Mouse (Mus musculus): ENCODE measurements at regions not wholly inside any gene's neighbourhood (a gene's known extent, or its start where the extent isn't known, plus 50 kb on each side); places are given as distances from the start of the nearest gene placed in this dataset.
A peak's percentile ranks its signal among the peaks of the same experiment; 100 is the strongest.
"Not testable (repeated sequence)": the region's sequence is repeated elsewhere in the genome, so short reads cannot be mapped to it uniquely, and the experiment has no call there.

- no peak for DNase-seq (ENCODE audit: low spot score in 2 of 2)
These were observed 172.5 kb downstream of the Msrb3 start for GRCm38 (mm10) chr10:120726369-120726768.

GRCm38 (mm10) chr10:120721956-120722532, 176.9 kb downstream of the Msrb3 start:
- DNase-seq (ENCODE audit: low spot score in 2 of 2): no peak

GRCm38 (mm10) chr10:120720981-120721380, 177.9 kb downstream of the Msrb3 start:
- no peak for DNase-seq (ENCODE audit: low spot score in 2 of 2)

GRCm38 (mm10) chr10:120720061-120720460, 178.8 kb downstream of the Msrb3 start:
- no peak for DNase-seq (ENCODE audit: low spot score in 2 of 2)

- no peak for DNase-seq (ENCODE audit: low spot score in 2 of 2)
These were observed 181.7 kb downstream of the Msrb3 start for GRCm38 (mm10) chr10:120717159-120717567.

GRCm38 (mm10) chr10:120716391-120716790, 182.5 kb downstream of the Msrb3 start:
- DNase-seq (ENCODE audit: low spot score in 2 of 2): no peak

- no peak for DNase-seq (ENCODE audit: low spot score in 2 of 2)
These were observed 190.8 kb downstream of the Msrb3 start for GRCm38 (mm10) chr10:120707771-120708750.

- no peak for DNase-seq (ENCODE audit: low spot score in 2 of 2)
These were observed 192.1 kb downstream of the Msrb3 start for GRCm38 (mm10) chr10:120706684-120707290.

- peak; percentile 72 to 80 for DNase-seq (ENCODE audit: low spot score in 2 of 2)
These were observed 197.1 kb downstream of the Msrb3 start for GRCm38 (mm10) chr10:120701833-120702232.

- DNase-seq (ENCODE audit: low spot score in 2 of 2): no peak
These were observed 201.5 kb downstream of the Msrb3 start for GRCm38 (mm10) chr10:120697275-120697856.

GRCm38 (mm10) chr10:120696481-120696880, 202.4 kb downstream of the Msrb3 start:
- no peak for DNase-seq (ENCODE audit: low spot score in 2 of 2)

- DNase-seq (ENCODE audit: low spot score in 2 of 2): no peak
These were observed 204.4 kb downstream of the Msrb3 start for GRCm38 (mm10) chr10:120694472-120694871.

GRCm38 (mm10) chr10:120691451-120691850, 207.4 kb downstream of the Msrb3 start:
- DNase-seq (ENCODE audit: low spot score in 2 of 2): peak; percentile 37 to 50

- DNase-seq (ENCODE audit: low spot score in 2 of 2): no peak
These were observed 209.9 kb upstream of the Hmga2 start for GRCm38 (mm10) chr10:120686123-120686522.

- DNase-seq (ENCODE audit: low spot score in 2 of 2): no peak
These were observed 205.8 kb upstream of the Hmga2 start for GRCm38 (mm10) chr10:120682021-120682420.

GRCm38 (mm10) chr10:120679982-120680381, 203.7 kb upstream of the Hmga2 start:
- DNase-seq (ENCODE audit: low spot score in 2 of 2): no peak

- no peak for DNase-seq (ENCODE audit: low spot score in 2 of 2)
These were observed 202.0 kb upstream of the Hmga2 start for GRCm38 (mm10) chr10:120678277-120678676.

GRCm38 (mm10) chr10:120675369-120675768, 199.1 kb upstream of the Hmga2 start:
- DNase-seq (ENCODE audit: low spot score in 2 of 2): no peak

- DNase-seq (ENCODE audit: low spot score in 2 of 2): no peak
These were observed 198.2 kb upstream of the Hmga2 start for GRCm38 (mm10) chr10:120674321-120675045.

- DNase-seq (ENCODE audit: low spot score in 2 of 2): not testable (repeated sequence)
These were observed 191.4 kb upstream of the Hmga2 start for GRCm38 (mm10) chr10:120667678-120668031.
